Mouse (Mus musculus): Measurements from ENCODE around the gene Il27ra. TPM values are rescaled to one million over a fixed set of nuclear protein-coding genes. Genes with fewer than 3 reads are reported as not detected.

Gene Il27ra
- polyA plus RNA-seq (2014; fragmentation: Illumina TruSeq; extraction: RNeasy Lipid Tissue Mini Kit (QIAGEN cat#74804); ENCODE audit: insufficient read depth, low read depth, low replicate concordance): 4.3 TPM

GRCm38 (mm10) chr8:84042066-84042947, at the start of gene Il27ra:
Gene Il27ra (minus strand): TSS chr8:84042589.

DNA sequence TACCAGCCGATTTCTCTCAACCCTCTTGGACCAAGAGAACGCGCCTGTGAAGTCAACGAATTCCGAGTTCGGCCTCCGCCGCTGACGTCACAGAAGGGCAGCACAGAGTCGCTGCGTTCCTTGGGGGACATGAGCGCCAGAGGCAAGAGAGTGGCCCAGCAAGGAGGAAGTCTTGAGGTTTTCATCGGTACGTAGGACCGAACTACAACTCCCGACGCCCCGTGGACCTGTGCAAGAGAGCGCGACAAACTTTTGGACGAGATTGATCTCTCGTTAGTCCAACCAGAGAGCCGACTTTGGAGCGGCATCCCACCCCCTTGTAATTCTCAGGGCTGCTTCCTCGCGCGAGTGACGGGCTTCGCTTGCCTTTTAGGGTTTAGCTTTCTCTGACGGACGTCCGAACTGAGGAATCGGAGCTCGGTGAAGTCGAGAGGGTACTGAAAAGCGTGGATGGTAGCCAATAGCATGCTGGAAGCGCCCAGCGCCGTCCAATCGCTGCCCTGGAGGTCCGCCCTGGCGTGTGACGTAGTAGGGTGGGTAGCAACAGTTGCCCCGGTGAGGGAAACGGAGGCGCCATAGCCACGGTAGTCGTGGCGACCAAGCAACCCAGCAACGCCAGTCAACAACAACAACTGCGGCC, 24.0 kb upstream of the Il27ra start, which contains the start of gene Rfx1:
Rfx1 (plus strand) TSS at position 544 of the 640 bp plus-strand sequence.

GRCm38 (mm10) chr8:84065037-84065436, 22.6 kb upstream of the Il27ra start, which contains the start of gene Gm10643:
Gene Gm10643 (minus strand): TSS chr8:84065137.

GRCm38 (mm10) chr8:84044900-84045299, 2.5 kb upstream of the Il27ra start, which contains the start of gene Rln3:
Gene Rln3 (minus strand): TSS chr8:84045000.

DNA sequence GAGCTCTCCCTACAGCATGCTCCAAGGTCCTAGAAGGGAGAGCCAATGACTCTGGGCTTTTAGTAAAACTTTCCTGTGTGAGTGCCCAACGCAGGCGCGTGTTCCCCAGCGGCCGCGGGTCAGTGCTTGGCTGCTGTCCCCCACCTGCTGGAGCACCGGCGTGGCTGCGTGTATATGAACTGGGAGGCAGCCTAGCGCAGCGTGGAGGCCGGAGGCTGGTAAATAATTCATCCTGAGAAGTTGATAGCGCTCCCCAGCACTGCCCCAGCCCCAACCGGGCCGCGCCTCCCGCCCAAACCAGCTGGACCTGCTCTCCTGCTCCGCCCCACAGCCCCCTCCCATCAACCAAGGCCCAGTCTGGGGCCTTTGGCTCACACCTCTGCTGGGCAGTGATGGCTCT, 21.3 kb downstream of the Il27ra start, which contains the start of gene Palm3:
Palm3 (plus strand) TSS at position 376 of the 400 bp plus-strand sequence.

GRCm38 (mm10) chr8:84011705-84012498, 30.5 kb downstream of the Il27ra start, which contains the start of gene 2210011C24Rik:
Gene 2210011C24Rik (minus strand): TSS chr8:84012171.

GRCm38 (mm10) chr8:84001281-84002000, 40.9 kb downstream of the Il27ra start, which contains the start of gene 1700067K01Rik:
Gene 1700067K01Rik (plus strand): TSS chr8:84001502.

GRCm38 (mm10) chr8:83997511-83998141, 44.8 kb downstream of the Il27ra start, which contains the start of gene Samd1:
Gene Samd1 (plus strand): TSS chr8:83997672.

Other genes with a start within 250 kb of the Il27ra start
- gene Adgrl1, start 142.5 kb downstream of the Il27ra start, polyA plus RNA-seq (2014; fragmentation: Illumina TruSeq; extraction: RNeasy Lipid Tissue Mini Kit (QIAGEN cat#74804); ENCODE audit: insufficient read depth, low read depth, low replicate concordance): 6.6 TPM
- 0.99 TPM for gene Gm10644, start 87.4 kb downstream of the Il27ra start, polyA plus RNA-seq (2014; fragmentation: Illumina TruSeq; extraction: RNeasy Lipid Tissue Mini Kit (QIAGEN cat#74804); ENCODE audit: insufficient read depth, low read depth, low replicate concordance)
- 1.9 TPM for gene Asf1b, start 87.1 kb downstream of the Il27ra start, polyA plus RNA-seq (2014; fragmentation: Illumina TruSeq; extraction: RNeasy Lipid Tissue Mini Kit (QIAGEN cat#74804); ENCODE audit: insufficient read depth, low read depth, low replicate concordance)
- 41.6 TPM for gene Prkaca, start 69.6 kb downstream of the Il27ra start, polyA plus RNA-seq (2014; fragmentation: Illumina TruSeq; extraction: RNeasy Lipid Tissue Mini Kit (QIAGEN cat#74804); ENCODE audit: insufficient read depth, low read depth, low replicate concordance)
- gene Samd1, start 44.9 kb downstream of the Il27ra start, polyA plus RNA-seq (2014; fragmentation: Illumina TruSeq; extraction: RNeasy Lipid Tissue Mini Kit (QIAGEN cat#74804); ENCODE audit: insufficient read depth, low read depth, low replicate concordance): 21.5 TPM
- gene 1700067K01Rik, start 41.1 kb downstream of the Il27ra start, polyA plus RNA-seq (2014; fragmentation: Illumina TruSeq; extraction: RNeasy Lipid Tissue Mini Kit (QIAGEN cat#74804); ENCODE audit: insufficient read depth, low read depth, low replicate concordance): 0.24 TPM
- gene 2210011C24Rik, start 30.4 kb downstream of the Il27ra start, polyA plus RNA-seq (2014; fragmentation: Illumina TruSeq; extraction: RNeasy Lipid Tissue Mini Kit (QIAGEN cat#74804); ENCODE audit: insufficient read depth, low read depth, low replicate concordance): 15.0 TPM
- 0.21 TPM for gene Palm3, start 21.1 kb downstream of the Il27ra start, polyA plus RNA-seq (2014; fragmentation: Illumina TruSeq; extraction: RNeasy Lipid Tissue Mini Kit (QIAGEN cat#74804); ENCODE audit: insufficient read depth, low read depth, low replicate concordance)
- 1.1 TPM for gene Rln3, start 2.4 kb upstream of the Il27ra start, polyA plus RNA-seq (2014; fragmentation: Illumina TruSeq; extraction: RNeasy Lipid Tissue Mini Kit (QIAGEN cat#74804); ENCODE audit: insufficient read depth, low read depth, low replicate concordance)
- gene Gm10643, start 22.5 kb upstream of the Il27ra start, polyA plus RNA-seq (2014; fragmentation: Illumina TruSeq; extraction: RNeasy Lipid Tissue Mini Kit (QIAGEN cat#74804); ENCODE audit: insufficient read depth, low read depth, low replicate concordance): 0.87 TPM
- gene Rfx1, start 24.2 kb upstream of the Il27ra start, polyA plus RNA-seq (2014; fragmentation: Illumina TruSeq; extraction: RNeasy Lipid Tissue Mini Kit (QIAGEN cat#74804); ENCODE audit: insufficient read depth, low read depth, low replicate concordance): 6.9 TPM
- gene Dcaf15, start 62.2 kb upstream of the Il27ra start, polyA plus RNA-seq (2014; fragmentation: Illumina TruSeq; extraction: RNeasy Lipid Tissue Mini Kit (QIAGEN cat#74804); ENCODE audit: insufficient read depth, low read depth, low replicate concordance): 11.5 TPM
- 0.66 TPM for gene Podnl1, start 83.4 kb upstream of the Il27ra start, polyA plus RNA-seq (2014; fragmentation: Illumina TruSeq; extraction: RNeasy Lipid Tissue Mini Kit (QIAGEN cat#74804); ENCODE audit: insufficient read depth, low read depth, low replicate concordance)
- 11.2 TPM for gene Cc2d1a, start 105.3 kb upstream of the Il27ra start, polyA plus RNA-seq (2014; fragmentation: Illumina TruSeq; extraction: RNeasy Lipid Tissue Mini Kit (QIAGEN cat#74804); ENCODE audit: insufficient read depth, low read depth, low replicate concordance)
- gene 4930432K21Rik, start 105.4 kb upstream of the Il27ra start, polyA plus RNA-seq (2014; fragmentation: Illumina TruSeq; extraction: RNeasy Lipid Tissue Mini Kit (QIAGEN cat#74804); ENCODE audit: insufficient read depth, low read depth, low replicate concordance): 0.99 TPM
- not detected for gene Nanos3, start 142.6 kb upstream of the Il27ra start, polyA plus RNA-seq (2014; fragmentation: Illumina TruSeq; extraction: RNeasy Lipid Tissue Mini Kit (QIAGEN cat#74804); ENCODE audit: insufficient read depth, low read depth, low replicate concordance)
- 4.6 TPM for gene Zswim4, start 194.5 kb upstream of the Il27ra start, polyA plus RNA-seq (2014; fragmentation: Illumina TruSeq; extraction: RNeasy Lipid Tissue Mini Kit (QIAGEN cat#74804); ENCODE audit: insufficient read depth, low read depth, low replicate concordance)
- 318 TPM for gene D8Ertd738e, start 207.1 kb upstream of the Il27ra start, polyA plus RNA-seq (2014; fragmentation: Illumina TruSeq; extraction: RNeasy Lipid Tissue Mini Kit (QIAGEN cat#74804); ENCODE audit: insufficient read depth, low read depth, low replicate concordance)
- 15.2 TPM for gene Mri1, start 214.7 kb upstream of the Il27ra start, polyA plus RNA-seq (2014; fragmentation: Illumina TruSeq; extraction: RNeasy Lipid Tissue Mini Kit (QIAGEN cat#74804); ENCODE audit: insufficient read depth, low read depth, low replicate concordance)
- 15.0 TPM for gene Ccdc130, start 227.8 kb upstream of the Il27ra start, polyA plus RNA-seq (2014; fragmentation: Illumina TruSeq; extraction: RNeasy Lipid Tissue Mini Kit (QIAGEN cat#74804); ENCODE audit: insufficient read depth, low read depth, low replicate concordance)

All from lung, adult 10 weeks (tissue).